Mouse (Mus musculus): ENCODE measurements around the gene Chchd6. TPM values are rescaled to one million over a fixed set of nuclear protein-coding genes. Genes with fewer than 3 reads are reported as not detected.

Chchd6 gene
- polyA plus RNA-seq, 1 experiment from 2014 or later, result 66.9 TPM

Other genes with a start within 250 kb of the Chchd6 start
- gene Plxna1, start 233.0 kb downstream of the Chchd6 start, polyA plus RNA-seq (2014; fragmentation: Nextera tagmentation; extraction: Ambion mirVana), result 21.0 and 23.6 TPM in 2 replicates
- 9.0 and 10.4 TPM in 2 replicates for gene Txnrd3, start 48.3 kb upstream of the Chchd6 start, polyA plus RNA-seq (2014; fragmentation: Nextera tagmentation; extraction: Ambion mirVana)
- not detected in 2 replicates for gene Vmn1r40, start 111.9 kb upstream of the Chchd6 start, polyA plus RNA-seq (2014; fragmentation: Nextera tagmentation; extraction: Ambion mirVana)
- not detected in 2 replicates for gene Vmn1r41, start 145.1 kb upstream of the Chchd6 start, polyA plus RNA-seq (2014; fragmentation: Nextera tagmentation; extraction: Ambion mirVana)